Mouse (Mus musculus) G1E (cell line): ENCODE results near the gene Slc32a1.

Source experiments
- CTCF ChIP-seq: IDR thresholded peaks from 2 replicates; pipeline ENCODE4 v1.5.1; 2012; ENCODE audit warnings: low read depth, low read length, inconsistent platforms, mixed read lengths
- GATA1 ChIP-seq: IDR thresholded peaks from 2 replicates; pipeline ENCODE4 v1.6.1; 2012; ENCODE audit warnings: borderline replicate concordance, low read length, inconsistent platforms, mixed read lengths
- POLR2AphosphoS5 ChIP-seq: IDR thresholded peaks from 2 replicates; pipeline ENCODE4 v1.6.1; 2012; ENCODE audit warnings: low read depth, low read length, inconsistent platforms; ENCODE audit not compliant: insufficient replicate concordance
- TAL1 ChIP-seq: conservative IDR thresholded peaks from 2 replicates; pipeline ENCODE4 v1.6.1; 2012; ENCODE audit warnings: low read depth, low read length, inconsistent platforms, mixed read lengths

GRCm38 (mm10) chr2:158590495-158590894, 20.1 kb upstream of the Slc32a1 start:
- TF ChIP-seq CTCF (no peak), GATA1 (no peak), POLR2AphosphoS5 (no peak), TAL1 (no peak)
